Mouse (Mus musculus) ovary, postnatal 36 days (tissue): ENCODE measurements around the gene Sertad2.

Experiments
- DNase-seq: peaks from one replicate; pipeline ENCODE4 v3.0.0; 2022; ENCODE audit warnings: low spot score, mixed read lengths

The Sertad2 gene

GRCm38 (mm10) chr11:20544801-20545515 lies 1.9 kb downstream of the Sertad2 start:
- DNase-seq = no peak

- no peak for DNase-seq
These were observed 6.4 kb downstream of the Sertad2 start for GRCm38 (mm10) chr11:20549481-20549880.

- no peak for DNase-seq
These were observed 7.1 kb downstream of the Sertad2 start for GRCm38 (mm10) chr11:20550196-20550595.

GRCm38 (mm10) chr11:20552059-20552458 lies 9.0 kb downstream of the Sertad2 start:
- DNase-seq = no peak

GRCm38 (mm10) chr11:20552758-20553673 lies 10.0 kb downstream of the Sertad2 start:
- DNase-seq = no peak

- DNase-seq = no peak
These were observed 12.6 kb downstream of the Sertad2 start for GRCm38 (mm10) chr11:20555651-20556050.

- no peak for DNase-seq
These were observed 13.3 kb downstream of the Sertad2 start for GRCm38 (mm10) chr11:20556163-20556911.

GRCm38 (mm10) chr11:20559236-20559950 lies 16.3 kb downstream of the Sertad2 start:
- no peak for DNase-seq

GRCm38 (mm10) chr11:20559951-20560642 lies 17.0 kb downstream of the Sertad2 start:
- DNase-seq = no peak

GRCm38 (mm10) chr11:20561323-20562002 lies 18.4 kb downstream of the Sertad2 start:
- peak; percentile 51 for DNase-seq

GRCm38 (mm10) chr11:20565057-20565456 lies 22.0 kb downstream of the Sertad2 start:
- DNase-seq = no peak

GRCm38 (mm10) chr11:20571702-20572413 lies 28.8 kb downstream of the Sertad2 start:
- peak; percentile 12 for DNase-seq

- no peak for DNase-seq
These were observed 33.1 kb downstream of the Sertad2 start for GRCm38 (mm10) chr11:20576046-20576635.

- no peak for DNase-seq
These were observed 39.7 kb downstream of the Sertad2 start for GRCm38 (mm10) chr11:20582758-20583157.

- no peak for DNase-seq
These were observed 42.2 kb downstream of the Sertad2 start for GRCm38 (mm10) chr11:20585297-20585696.

- DNase-seq = no peak
These were observed 43.1 kb downstream of the Sertad2 start for GRCm38 (mm10) chr11:20586180-20586579.

GRCm38 (mm10) chr11:20589393-20589792 lies 46.3 kb downstream of the Sertad2 start:
- no peak for DNase-seq

GRCm38 (mm10) chr11:20592010-20592409 lies 49.0 kb downstream of the Sertad2 start:
- DNase-seq = no peak
